Mouse (Mus musculus) adrenal gland, adult 8-10 months (tissue): ENCODE data around the gene Srebf2. TPM values are rescaled to one million over a fixed set of nuclear protein-coding genes. Genes with fewer than 3 reads are reported as not detected.
A peak's percentile ranks its signal among the peaks of the same experiment; 100 is the strongest.

Source experiments
- DNase-seq: peaks from one replicate; pipeline ENCODE4 v3.0.0; 2022
- total RNA-seq, 4 experiments: library from RNA; stranded (reverse); gene quantifications; 2 replicates each; pipeline ENCODE4 v1.2.4; 2022

Srebf2 gene
- total RNA-seq, 4 experiments from 2014 or later = 83.2 to 144 (median 107) TPM

DNA sequence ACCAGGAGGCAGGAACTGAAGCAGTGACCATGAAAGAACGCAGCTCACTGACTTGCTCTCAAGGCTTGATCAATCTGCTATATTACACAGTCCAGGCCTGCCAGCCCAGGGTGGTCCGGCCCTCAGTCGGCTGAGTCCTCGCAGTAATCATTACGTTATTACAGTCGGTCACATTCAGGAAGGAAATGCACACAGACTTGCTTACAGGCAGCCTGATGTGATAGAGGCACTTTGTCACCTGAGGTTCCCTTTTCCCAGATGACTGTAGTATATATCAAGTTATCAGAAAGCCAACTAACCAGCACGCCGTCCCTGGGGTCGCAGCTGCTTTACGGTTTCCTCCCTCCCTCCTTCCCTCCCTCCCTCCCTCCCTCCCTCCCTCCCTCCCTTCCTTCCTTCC is 9.9 kb downstream of the Srebf2 start:
- DNase-seq = no peak

DNA sequence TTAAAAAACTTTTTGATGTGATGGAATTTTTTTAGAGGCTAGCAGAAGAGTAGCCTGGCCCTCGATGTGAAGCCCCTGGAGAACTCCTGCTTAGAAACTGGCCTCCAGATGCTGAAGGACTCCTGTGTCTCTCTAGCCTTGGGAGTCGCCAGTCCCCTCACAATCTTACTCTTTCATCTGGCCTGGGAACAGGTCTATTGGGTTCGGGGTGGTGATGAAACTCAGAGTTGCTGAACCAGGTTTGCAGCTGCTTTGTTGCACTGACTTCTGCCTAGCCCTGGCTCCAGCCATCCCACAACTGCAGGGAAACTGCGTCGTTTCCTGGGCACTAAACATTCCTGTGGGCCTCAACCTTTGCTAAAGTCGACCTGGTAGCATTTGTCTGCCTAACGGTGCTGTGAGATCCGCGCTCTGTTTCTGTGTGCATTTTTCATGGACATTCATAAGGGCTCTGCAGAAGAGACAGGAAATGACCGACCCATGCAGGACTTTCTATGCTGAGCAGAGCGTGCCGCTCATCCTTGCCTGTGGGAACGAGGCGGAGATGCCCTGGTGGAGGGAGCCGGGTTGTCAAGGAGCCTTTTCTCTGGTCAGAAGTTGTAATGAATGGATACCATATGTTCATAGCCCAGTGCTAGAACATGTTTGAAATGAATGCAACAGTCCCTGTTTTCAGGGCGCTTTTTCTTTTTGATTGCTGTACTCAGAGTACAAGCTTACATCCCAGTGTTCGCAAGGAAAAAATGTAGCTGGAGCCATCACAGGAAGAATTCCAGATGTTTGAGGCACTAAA is 11.5 kb downstream of the Srebf2 start:
- DNase-seq = no peak

DNA sequence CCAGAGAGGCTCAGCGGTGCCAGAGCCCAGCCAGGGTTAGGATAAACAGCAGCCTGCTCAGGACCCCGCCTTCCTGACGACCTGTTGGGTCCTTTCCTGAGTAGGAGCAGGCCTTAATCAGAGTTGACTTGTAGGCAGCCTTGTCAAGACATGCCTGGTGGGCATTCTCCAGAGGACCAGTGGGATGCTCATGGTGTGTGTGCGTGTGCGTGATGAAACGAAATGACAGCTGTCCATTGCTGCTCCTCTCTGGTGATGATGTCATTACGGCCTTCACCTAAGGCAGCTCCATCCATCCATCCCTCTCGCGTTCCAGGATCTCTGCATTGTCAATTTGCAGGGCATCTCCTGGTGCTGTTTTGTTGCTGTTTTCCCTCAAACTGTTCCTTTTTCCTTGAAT is 12.5 kb downstream of the Srebf2 start:
- no peak for DNase-seq

DNA sequence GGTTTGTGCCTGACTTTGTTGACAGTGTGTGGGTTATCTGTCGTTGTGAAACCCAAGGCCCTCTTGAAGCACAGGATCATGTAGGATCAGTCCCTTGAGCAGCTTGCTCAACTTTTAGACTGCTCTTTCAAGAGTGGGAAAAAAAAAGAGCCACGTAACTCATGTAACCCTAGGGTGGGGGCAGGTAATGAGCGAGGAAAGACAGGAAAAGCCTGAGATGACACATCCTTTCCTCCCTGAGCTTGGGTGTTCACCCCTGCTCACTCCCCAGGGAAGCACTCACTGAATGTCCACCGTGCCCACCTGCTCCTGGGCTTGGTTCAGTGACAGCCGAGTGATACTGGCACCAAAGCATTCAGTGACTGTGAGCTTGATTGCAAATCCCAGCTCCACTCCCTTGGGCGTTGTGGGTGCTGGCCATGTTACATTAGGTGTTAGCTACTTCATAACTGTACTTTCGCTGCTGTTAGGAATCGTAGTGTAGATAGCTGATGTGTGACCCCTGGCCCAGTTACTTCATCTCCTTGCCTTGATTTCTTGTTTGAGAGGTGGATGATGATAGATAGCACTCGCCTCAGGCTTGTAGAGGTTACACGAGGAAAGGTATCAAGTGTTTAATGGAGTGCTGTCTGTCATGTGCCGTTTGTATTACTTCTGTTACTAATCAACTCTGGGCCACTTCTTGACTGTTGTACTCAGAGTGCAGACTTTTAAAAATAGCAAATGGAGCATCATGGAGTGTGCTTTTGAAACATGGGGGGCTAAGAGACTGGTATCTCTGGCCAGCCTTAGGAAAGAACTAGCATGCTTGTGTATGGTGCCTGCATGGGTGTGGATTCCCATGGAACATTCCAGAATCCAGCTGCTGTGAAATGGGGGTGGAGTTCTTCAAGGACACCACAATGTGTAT is 14.0 kb downstream of the Srebf2 start:
- no peak for DNase-seq

DNA sequence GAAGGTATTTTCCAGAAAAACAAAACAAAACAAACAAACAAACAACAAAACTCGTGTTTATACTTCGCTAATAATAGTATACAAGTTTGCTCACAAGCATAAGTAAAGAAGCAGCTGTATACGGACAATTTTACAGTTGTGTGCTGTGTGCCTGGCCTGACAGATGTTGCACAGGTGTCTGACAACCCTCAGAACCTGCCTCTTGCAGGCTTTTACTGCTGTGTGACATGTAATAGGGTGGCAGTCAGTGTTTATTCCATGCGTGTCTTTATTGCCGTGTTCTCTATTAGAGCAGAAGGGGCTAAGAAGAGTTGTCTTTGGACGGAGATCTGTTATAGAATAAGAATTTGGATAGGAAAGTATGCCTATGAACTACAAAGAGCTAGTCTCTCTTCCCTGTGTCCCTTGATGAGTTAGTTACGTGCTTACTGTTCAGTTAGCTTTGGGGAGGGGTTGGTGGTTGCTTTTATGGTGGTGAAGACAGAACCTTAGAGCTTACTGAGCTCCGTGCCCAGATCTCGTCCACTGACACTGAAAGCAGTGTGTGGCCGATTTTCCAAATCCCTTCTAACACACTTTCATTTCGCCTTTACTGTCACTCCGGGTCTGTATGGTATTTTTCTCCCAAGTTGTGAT is 15.1 kb downstream of the Srebf2 start:
- DNase-seq = no peak

DNA sequence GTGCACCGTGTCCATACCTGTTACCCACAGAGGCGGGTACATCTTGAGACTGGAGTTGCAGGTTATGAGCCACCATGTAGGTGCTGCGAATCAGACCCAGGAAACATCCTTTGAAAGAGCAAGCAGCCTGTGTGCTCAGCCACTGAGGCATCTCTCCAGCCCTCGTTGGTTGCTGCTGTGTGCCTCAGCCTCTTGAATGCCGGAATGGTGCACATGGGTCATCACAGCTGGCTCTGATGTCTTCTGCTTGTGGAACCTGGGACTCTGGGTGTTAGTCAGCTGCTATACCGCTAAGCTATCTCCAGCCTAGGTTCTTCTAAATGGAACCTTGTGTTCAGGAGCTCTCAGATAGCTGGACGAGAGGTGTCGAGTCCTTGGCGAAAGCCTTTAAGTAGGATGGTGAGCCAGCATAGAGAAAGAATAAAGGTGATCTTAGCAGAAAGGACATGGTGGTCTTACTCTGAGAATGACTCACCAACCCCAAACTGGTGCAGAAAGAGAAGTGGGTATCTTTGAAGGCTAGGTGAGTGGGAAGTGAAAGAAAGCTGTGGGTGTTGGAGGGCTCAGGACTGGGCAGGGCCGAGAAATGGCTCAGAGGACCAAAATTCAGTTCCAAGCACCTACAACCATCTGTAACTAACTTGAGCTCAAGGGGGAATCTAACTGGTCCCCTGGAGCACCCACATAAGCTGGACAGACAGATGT is 16.5 kb downstream of the Srebf2 start:
- no peak for DNase-seq

DNA sequence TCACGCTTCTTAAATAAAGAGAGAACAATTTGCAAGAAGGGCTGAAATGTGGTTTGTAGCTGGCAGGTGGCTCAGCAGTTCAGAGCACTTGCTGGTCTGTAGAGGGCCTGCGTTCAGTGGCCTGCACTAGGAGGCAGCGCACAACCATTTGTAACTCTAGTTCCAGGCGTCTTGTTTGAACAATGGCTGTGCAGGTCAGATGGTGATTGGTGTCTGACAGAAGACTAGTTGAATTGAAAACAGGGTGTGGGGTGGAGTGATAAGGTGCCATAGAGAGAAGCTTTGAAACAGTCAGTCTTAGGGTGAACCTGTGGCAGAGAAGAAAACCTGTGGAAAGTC is 17.0 kb downstream of the Srebf2 start:
- no peak for DNase-seq

DNA sequence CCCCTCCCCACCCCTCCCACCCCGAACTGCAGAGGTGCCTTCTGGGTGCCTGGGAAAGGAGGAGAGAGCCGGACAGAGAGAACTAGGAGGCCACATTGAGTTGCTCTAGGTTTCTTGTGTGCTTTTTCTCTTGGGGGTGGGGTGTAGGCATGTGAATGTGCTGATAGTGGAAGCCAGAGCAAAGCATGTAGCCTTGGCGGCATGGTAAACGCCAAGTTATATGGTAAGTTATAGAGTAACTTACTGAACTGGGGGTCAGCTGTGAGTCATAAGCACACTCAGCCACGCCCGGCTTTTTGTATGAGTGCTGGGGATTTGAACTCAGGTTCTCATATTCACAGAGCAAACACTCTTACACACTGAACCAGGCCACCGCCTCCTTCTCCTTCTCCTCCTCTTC is 17.5 kb downstream of the Srebf2 start:
- DNase-seq = no peak

DNA sequence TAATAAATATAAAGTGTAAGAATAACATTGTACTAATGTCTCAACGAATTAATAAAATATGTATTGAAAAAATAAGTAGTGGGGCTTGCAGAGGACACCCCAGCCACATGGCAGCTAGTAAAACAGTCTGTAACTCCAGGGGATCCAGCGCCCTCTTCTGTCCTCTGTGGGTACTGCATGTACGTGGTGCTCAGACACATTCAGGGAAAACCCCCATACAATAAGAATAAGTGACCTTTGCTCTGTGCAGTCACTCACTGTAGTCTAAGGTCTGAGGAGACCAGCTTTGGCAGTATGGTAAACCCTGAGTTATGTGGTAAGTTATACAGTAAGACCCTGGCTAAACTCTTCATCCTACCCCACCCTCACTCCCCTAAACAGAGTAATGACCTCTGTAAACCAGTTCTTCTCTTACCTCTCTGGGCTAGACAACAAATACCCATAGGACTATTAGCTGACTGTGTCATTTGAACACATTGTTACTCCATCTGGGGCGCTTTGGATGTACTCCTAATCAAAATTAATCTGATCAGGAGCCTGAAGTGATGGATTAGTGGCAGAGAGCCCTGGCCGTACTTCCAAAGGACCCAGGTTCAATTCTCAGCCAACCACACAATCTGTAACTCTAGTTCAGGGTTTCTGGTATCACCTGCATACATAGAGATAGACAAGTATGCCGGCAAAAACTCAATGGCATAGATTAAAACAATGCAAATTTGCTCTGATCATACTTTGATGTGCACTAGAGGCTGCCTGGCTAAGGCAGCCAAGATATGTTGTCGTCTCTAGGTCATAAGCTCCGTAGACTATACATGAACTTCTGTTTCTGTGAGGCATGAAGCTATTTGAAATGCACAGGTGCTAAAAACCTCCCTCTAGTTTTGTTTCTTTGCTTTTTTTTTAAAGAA is 18.6 kb downstream of the Srebf2 start:
- DNase-seq = peak; percentile 49

DNA sequence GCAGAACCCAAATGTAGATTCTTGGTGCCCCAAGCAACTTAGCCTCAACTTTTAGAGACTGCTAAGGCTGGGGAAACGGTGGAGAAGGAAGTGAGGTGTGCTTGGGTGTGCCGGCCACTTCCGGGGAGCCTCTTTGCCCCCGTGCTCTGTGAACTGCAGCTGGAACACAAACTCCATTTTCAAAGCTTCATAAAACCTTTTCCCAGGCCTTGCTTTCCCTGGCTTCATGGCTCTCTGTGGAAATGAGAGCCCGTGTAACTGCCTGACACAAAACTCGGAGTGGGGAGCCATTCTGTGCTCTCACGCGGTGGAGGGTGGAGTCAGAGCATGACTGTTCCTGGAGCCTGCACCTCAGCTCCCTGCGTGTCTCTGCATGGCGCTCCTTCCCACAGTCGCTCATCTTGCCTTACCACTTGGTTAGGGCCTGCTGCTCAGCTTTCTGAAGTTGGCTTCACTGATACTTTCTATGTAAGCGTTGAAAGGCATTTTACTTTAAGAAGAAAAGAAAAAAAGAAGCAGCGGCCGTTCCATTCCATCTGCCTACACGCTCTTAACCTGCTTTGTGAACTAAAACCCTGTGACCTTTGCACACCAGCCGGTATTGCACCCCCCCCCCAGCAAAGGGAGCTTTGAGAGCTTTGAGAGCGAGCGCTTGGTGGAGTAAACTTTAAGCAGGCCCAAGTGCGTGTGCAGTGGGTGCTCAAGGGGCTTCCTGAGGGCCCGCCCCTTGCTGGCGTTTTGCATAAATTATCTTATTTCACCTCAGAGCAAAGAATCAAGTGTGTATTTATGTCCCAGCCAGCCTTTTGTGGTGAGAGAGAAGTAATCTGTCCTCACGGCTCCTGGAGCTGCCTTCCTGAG is 19.5 kb downstream of the Srebf2 start:
- no peak for DNase-seq

DNA sequence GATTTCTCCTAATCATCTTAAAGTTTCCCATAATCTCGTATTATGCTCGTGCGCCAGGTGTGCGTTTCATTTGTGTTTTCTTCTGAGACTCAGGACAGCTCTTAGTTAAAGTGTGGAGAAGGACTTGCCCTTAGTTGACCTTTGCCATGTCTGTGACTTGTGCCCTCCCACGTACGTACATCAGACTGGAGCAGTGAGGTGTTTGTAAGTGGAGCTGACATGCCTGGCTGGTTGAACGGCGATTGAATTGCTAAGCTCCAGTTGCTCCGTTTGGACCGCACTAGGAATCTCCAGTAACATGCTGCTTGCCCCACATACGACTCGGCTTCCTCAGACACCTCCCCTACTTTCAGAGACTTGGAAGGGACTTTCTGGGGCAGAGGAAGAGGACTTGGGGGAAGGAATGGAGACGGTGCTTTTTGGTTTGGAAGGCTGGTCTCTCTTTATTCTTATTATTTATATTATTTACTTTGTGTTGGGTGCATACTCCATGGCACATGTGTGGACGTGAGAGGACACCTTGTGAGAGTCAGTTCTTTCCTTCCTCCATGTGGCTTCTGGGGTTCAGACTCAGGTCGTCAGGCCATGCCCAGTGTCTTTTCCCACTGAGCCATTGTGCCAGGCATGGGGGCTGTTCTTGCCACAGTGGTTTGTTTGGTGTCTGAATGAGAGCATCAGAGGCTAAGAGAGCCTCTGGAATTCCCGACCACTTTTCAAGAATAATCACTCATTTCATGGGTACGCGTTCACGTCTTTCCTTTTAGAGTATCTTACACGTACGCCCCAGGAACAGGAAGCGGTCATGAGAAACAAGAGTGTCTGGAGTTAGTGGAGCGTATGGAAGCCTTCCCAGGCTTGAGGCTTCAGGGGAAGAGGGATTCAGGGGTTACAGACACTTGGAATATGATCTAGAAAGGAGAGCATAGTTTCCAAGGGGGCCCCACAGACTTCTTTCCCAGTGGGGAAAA is 20.5 kb downstream of the Srebf2 start:
- DNase-seq = no peak

DNA sequence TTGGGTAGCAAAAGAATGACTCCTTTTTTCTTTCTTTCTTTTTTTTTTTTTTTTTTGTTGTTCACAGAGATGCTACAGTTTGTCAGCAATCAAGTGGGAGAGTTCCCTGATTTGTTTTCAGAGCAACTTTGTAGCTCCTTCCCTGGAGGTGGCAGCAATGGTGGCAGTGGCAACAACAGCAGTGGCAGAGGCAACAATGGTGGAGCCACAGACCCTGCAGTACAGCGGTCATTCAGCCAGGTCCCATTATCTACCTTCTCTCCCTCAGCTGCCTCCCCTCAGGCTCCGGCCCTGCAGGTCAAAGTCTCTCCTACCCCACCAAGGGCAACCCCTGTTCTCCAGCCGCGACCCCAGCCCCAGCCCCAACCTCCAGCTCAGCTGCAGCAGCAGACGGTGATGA is 22.7 kb downstream of the Srebf2 start:
- no peak for DNase-seq

DNA sequence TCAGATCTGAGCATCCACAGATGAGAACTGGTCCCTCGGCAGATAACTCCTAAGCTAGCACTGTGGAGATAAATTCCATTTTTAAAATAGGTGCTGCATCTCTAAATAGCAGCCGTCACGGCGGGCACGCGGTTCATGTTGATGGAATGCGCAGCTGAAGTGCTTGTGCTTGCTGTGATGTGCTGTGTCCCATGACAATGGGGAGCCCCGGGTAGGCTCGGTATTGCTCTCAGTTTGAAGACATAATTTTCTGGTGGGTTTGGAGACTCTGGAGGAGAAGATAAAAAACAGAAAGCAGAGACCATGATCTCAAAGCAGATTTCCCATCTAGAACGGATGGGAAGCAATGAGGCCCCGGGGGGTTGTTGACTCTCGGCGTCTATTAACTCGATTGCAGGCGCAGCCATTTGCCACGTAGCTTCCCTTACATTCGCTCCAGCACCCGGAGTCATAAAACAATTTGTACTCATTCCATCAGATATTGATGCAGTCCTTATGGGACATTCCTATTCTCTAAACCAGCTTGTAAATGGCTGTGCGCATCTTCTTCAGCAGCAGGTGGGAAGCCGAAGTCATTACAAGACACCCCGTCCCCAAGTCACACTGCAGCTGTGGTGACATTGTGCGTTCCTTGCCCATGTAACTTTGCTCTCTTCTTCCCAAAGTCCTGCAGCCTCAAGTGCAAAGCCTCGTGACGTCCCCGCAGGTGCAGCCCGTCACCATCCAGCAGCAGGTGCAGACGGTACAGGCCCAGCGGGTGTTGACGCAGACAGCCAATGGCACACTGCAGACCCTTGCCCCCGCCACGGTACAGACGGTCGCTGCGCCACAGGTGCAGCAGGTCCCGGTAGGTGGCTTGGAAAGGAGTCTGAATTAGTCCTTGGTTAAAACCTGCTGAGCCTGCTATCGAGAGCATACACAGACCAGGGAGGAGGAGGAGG is 23.7 kb downstream of the Srebf2 start:
- DNase-seq = no peak

DNA sequence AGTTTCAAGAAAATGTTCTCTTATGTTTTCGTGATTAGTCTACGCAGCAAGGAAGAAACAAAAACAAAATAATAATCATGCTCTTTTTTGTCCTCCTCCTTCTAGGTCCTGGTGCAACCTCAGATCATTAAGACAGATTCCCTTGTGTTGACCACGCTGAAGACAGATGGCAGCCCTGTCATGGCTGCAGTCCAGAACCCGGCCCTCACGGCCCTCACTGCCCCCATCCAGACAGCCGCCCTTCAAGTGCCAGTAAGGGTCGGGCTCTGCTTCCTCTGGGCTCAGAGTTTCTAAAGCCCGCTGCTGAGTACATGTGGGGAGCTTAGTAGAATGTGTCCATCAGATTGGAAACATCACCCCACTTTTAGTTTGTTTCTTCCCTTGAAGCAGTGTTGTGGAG is 25.7 kb downstream of the Srebf2 start:
- no peak for DNase-seq

DNA sequence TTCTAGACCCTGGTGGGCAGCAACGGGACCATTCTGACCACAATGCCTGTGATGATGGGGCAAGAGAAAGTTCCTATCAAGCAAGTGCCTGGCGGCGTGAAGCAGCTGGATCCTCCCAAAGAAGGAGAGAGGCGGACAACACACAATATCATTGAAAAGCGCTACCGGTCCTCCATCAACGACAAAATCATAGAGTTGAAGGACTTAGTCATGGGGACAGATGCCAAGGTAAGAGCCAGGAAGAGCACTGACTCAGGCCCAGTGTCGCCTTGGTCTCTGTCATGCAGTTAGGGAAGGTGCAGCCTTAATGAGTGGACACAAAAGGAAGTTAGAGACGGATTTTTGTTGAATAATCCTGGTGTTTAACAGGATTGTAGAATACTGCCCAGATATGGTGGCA is 28.1 kb downstream of the Srebf2 start:
- peak; percentile 25 for DNase-seq

DNA sequence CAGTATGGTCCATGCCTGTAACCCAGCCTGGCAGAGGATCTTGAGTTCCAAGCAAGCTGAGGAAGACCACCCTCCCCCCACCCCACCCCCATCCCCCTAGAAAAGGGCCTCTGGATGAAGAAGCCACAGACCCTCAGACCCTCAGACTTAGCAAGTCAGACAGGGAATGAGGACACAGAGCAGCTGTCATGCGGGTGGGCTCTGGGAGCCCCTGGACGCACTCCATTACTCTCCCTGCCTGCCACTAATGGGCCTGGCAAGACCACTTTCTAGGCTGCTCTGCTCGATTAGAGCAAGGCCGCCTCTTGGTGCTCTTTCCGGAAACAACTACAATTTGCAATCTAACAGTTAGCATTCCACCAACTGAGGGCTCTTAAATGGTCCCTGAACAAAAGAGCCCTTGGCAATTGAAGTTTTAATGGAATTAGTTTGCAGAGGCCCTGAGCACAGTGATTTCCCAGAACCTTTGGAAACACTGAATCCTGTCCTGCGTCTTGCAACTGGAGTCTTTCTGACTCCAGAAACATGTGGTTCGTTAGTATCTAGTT is 30.8 kb downstream of the Srebf2 start:
- no peak for DNase-seq

DNA sequence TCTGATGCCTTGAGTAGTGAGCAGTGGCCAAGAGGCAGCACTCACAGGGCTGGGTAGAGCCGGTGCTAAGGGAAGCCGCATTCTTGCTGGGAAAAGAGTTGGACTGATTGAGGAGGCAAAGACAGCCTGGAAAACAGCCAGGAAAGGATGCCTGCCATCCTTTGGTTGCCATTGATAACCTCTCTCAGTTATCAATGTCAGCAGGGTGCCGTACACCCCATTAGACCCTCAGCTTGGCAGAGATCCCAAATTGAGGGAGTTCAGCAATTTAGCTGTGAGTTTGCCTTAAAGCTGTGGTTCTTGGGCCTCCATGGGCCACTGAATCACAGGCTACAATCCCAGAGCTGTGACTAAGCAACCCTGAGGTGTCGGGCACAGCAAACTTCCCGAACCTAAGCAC is 34.1 kb downstream of the Srebf2 start:
- DNase-seq = no peak

DNA sequence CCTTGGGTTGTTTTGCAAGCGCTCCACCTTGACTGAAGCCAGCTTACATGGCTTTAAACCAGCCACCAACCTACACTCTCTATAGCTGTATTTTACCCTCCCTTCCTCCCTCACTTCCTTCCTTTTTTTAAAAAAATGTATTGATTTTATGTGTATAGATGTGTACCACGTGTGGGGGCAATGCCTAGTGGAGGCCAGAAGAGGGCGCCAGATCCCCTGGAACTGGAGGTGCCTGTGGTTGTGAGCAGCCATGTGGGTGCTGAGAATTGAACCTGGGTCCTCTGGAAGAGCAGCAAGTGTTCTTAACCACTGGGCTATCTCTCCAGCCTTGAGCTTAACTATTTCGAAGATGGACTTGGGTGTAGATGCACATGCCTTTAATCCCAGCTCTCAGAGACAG is 35.3 kb downstream of the Srebf2 start:
- DNase-seq = no peak
